Mouse (Mus musculus) left cerebral cortex, postnatal 4 days (tissue): ENCODE results near the gene Gm14419. TPM values are rescaled to one million over a fixed set of nuclear protein-coding genes. Genes with fewer than 3 reads are reported as not detected.
"Not testable (repeated sequence)": the region's sequence is repeated elsewhere in the genome, so short reads cannot be mapped to it uniquely, and the experiment has no call there.

ENCODE experiments used
- DNase-seq: peaks from one replicate; pipeline ENCODE4 v3.0.0-alpha.2; 2022
- intact Hi-C: fragments of 180-260 bp; cut with DNase I; formaldehyde crosslinking; loops from one replicate; pipeline ENCODE4 v1.15.1; 2025
- total RNA-seq, 2 experiments: library from RNA; stranded (reverse); gene quantifications; 2 replicates each; pipeline ENCODE4 v1.2.3; 2021

Gene Gm14419
- total RNA-seq: 10 to 100 TPM; 50.9 to 51.0 TPM

GRCm38 (mm10) chr2:177000656-177001055 lies at the start of gene Gm14419:
TSS of gene Gm14419 (plus strand) at chr2:177000956.
- intact Hi-C loops, DNase-seq: not testable (repeated sequence)

Other genes starting within 250 kb of the Gm14419 start
- gene Gm14295, start 202.3 kb upstream of the Gm14419 start, total RNA-seq: 10 to 100 TPM in 1 of 2 experiments, 1 to 10 TPM in 1; 8.9 to 12.6 TPM
- gene Gm14408, start 169.8 kb upstream of the Gm14419 start, total RNA-seq: not detected
- 10 to 100 TPM; 12.6 to 12.7 TPM for gene Gm14296, start 73.1 kb upstream of the Gm14419 start, total RNA-seq
- gene Gm14401, start 73.4 kb downstream of the Gm14419 start, total RNA-seq: under 1 TPM; 0.32 to 0.38 TPM
- gene Gm14410, start 205.5 kb downstream of the Gm14419 start, total RNA-seq: 10 to 100 TPM; 28.9 to 34.2 TPM